Mouse (Mus musculus) CD4-positive, CD25-positive, alpha-beta regulatory T cell, adult 2 months (primary cell): Measurements from ENCODE around the gene Creb5.
A peak's percentile ranks its signal among the peaks of the same experiment; 100 is the strongest.

ENCODE experiments used
- DNase-seq: peaks from one replicate; pipeline ENCODE4 v3.0.0-alpha.2; 2012; ENCODE audit warnings: low read depth, low spot score

Creb5 gene

DNA sequence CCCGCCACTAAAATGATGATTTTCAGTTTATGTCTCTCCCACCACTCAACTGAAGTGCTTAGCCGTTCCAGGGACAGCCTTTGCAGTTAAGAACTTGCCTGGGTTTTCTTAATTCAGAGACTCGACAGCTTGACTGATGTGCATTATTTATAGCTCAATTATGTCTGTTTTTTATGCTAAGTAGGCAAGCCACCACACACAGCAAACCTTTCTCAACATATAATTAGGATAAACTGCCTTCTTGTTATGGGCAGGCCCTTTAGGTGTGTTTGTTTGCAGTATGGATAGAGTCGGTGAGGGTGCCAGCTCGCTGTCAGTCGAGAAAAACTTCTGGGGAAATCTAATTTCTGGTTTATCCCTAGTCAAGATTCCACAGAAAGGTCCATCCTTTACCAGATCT lies 409.4 kb downstream of the Creb5 start:
- no peak for DNase-seq

- no peak for DNase-seq
Measured at GRCm38 (mm10) chr6:53696921-53697320, 409.9 kb downstream of the Creb5 start.

DNA sequence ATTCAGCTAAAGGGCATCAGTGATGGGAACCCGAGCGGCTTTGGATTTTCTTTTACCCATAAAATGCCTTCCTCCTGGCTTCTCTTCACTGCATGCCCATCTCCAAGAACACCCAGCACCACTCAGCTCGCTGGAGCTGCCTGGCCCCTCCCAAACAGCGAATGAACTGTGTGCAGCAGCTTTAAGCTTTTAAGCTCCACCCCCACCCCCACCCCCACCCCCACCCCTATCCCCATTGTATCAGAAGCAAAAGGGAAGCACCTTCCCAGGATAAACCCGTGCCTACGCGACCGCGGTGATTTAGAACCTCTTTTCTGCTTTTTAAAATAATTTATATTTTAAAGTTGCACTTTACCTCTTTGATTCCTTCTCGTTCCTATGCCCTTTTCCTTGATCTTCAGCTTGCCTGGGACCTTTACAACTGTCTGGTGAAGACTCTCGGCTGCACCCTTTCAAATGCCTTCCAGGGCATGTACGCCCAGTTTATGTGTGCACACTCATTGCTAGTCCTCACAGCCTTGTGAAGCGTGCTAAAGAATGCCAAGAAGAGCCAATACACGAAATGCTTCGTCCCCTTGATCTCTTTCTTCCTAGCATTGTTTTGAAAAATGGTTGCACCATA lies 411.2 kb downstream of the Creb5 start:
- DNase-seq: no peak

DNA sequence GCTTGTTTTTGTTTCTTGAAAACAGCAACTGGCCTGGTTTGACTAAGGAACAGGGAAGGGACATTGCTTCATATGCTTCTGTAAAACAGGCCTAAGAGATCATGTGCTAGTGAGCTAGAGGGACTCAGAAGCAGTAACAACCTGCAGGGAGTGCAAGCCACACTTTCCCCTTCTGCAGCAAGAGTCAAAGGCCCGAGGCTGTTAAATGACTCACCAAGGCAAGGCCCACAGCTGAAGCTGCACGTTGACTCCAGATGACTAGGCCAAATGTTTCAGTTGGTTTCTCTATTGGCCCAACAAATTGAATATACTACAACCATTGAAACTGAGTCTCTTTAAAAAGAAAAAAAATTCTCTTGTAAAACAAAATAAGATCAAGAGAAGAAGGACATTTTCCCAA lies 417.4 kb downstream of the Creb5 start:
- no peak for DNase-seq

GRCm38 (mm10) chr6:53706604-53707330 lies 419.7 kb downstream of the Creb5 start:
- DNase-seq: no peak

- no peak for DNase-seq
Measured at GRCm38 (mm10) chr6:53707795-53708194, 420.7 kb downstream of the Creb5 start.

DNA sequence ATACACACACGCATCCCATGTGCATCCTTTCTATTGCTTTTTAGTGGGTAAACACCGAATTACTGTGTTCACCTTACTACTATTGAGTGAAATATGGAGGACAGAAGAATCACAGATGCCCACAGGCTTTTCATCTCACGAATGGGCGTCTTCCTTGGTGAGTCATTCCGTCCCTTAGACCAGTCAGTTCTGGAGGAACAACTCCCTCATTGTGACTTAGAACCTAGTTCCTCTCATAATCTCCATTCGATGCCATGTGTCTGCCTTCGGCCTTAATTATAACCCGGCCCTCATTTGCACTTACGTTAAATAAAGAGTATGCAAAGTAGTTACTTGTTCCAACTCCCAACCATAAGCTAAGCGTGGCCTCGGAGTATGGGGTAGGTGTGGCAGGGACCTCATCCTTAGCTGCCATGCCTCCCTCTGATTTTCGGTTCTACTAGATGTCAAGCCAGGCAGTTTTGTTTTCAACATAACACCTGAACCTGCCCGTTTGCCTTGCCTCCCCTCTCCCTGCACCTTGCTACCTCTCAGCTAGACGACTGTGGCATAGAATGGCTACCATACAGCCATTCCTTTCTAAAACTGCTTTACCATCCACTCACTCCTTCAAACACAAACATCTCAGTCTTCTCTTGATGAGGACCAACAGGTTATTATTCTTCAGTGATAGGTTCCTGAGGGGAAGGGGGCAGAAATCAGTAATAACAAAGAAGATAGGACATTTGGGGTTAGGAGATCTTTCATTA lies 422.8 kb downstream of the Creb5 start:
- no peak for DNase-seq

- DNase-seq: no peak
Measured at GRCm38 (mm10) chr6:53710560-53710959, 423.5 kb downstream of the Creb5 start.

GRCm38 (mm10) chr6:53713152-53713551 lies 426.1 kb downstream of the Creb5 start:
- no peak for DNase-seq

- DNase-seq: no peak
Measured at GRCm38 (mm10) chr6:53714908-53715321, 427.8 kb downstream of the Creb5 start.

DNA sequence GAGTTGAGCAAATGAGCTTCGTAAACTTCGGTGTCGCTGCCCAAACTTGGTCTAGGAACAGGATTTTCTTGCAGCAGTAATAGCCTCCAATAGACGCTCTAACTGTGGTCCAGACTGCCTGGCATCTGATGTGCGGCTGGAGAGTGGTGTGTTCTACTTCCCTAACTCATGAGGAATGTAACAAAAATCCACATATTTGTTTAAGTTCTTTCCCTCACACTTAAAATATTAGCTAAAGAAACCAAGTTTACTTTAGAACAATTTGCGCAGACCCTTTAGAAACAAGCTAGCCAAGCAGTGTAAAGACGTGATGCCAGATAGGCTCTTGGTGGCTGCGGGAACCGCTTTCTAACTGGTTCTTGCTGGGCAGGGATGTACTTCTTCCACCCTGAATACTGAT lies 428.9 kb downstream of the Creb5 start:
- DNase-seq: no peak

DNA sequence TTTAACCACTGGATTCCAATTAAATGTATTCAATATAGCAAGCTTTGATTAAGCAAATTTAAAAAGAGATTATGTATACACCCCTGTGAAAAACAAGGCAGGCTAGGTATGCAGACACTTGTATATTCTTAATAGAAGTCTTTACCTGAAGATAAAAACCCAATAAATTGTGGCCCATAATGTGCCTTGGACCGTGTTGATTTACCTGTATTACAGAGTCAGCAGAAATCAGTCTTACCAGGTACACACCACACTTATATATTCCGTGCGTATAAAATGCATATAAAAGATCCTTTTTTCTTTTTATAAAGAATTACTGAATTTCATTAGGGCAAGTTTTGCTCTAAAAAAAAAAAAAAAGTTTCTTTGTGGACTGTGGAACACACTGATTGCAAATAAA lies 432.9 kb downstream of the Creb5 start:
- DNase-seq: no peak

- peak; percentile 53 for DNase-seq
Measured at GRCm38 (mm10) chr6:53721595-53721994, 434.5 kb downstream of the Creb5 start.

DNA sequence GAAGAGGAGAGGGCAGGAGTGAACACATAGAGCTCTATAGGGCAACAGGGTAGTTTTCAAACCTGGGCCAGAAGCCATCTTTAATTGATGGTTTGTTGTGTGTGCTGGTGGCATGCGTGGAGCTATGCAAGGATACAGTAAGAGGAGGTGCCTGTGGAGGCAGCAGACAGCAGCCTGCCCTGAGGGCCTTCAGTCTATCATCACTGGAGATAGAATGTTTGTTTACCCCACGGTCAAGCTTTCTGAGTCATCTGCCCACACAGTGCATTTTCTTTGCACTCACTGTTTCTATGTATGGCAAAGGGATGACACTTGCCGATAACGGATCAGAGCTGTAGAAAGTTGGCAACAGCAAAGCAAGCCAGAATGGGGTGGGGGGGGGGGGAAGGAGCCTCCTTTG lies 435.6 kb downstream of the Creb5 start:
- no peak for DNase-seq

GRCm38 (mm10) chr6:53730487-53730886 lies 443.4 kb downstream of the Creb5 start:
- no peak for DNase-seq

DNA sequence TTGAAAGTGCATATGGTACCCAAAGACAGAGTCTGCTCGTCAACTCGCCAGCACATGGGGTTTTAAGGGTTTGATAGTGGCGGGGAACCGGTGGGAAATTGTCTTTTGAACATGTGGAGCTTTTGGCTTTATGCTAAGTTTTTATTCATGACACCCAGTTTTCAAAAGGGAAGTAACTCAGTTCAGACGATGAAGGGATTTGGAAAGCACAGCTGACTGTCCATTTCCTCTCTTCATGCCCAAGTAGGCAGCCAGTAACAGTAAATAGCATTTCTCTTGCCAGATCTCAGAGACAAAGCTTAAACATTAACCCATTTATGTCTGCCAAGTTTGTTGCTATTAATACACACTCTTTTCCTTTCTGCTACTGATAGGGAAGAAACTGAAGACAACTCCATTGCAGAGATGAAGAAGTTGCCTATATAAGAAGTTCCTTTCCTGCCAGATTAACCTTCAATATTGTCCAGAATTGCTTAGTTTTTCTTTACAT lies 444.0 kb downstream of the Creb5 start:
- no peak for DNase-seq

DNA sequence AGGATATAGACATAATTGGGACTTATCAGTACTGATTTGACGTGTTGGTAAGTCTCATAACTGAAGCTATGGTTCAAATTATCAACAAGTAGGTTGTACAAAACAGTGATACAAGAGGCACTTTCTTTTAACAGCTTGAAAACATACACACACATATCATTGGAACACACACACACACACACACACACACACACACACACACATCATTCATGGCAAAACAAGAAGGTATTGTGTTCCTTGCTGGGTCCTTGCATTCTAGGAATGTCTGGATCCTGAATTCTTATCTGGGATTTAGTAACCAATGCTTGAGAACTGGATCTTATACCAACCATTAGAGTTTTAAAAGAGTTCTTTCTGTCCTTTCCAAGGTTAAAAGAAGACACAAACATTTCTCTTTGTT lies 446.5 kb downstream of the Creb5 start:
- no peak for DNase-seq

DNA sequence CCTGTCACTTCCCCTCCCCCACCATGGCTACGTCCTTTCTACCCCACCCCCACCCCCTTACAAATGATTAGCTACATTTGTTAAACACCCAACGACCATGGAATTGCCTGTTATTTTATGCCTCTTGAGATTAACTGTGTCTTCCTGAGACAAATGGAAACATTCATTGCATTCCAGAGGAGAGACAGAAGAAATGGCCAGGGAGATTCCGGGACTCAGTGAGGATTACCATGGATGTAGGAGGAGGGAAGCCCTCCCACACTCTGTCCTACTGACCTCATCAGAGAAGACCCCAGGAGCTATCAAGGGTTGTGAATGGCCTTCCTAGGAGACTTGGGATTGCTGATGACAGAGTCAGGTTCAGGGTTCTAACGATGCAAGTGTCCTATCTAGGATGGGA lies 446.9 kb downstream of the Creb5 start:
- no peak for DNase-seq

GRCm38 (mm10) chr6:53735696-53736095 lies 448.6 kb downstream of the Creb5 start:
- no peak for DNase-seq

- DNase-seq: no peak
Measured at GRCm38 (mm10) chr6:53738206-53738605, 451.1 kb downstream of the Creb5 start.

- no peak for DNase-seq
Measured at GRCm38 (mm10) chr6:53741222-53741621, 454.2 kb downstream of the Creb5 start.
